Mouse (Mus musculus) cortical plate, adult 2 months (tissue): ENCODE results near the gene Tagap.
"Not testable (repeated sequence)": the region's sequence is repeated elsewhere in the genome, so short reads cannot be mapped to it uniquely, and the experiment has no call there.

Experiments
- CTCF ChIP-seq: fragments of 200-500 bp; IDR thresholded peaks from 2 replicates; pipeline ENCODE4 v1.5.1; 2011; ENCODE audit warnings: mild to moderate bottlenecking, control low read depth, low read length; ENCODE audit not compliant: insufficient read depth; ENCODE audit errors: extremely low read depth
- POLR2A ChIP-seq: fragments of 200-500 bp; IDR thresholded peaks from 2 replicates; pipeline ENCODE4 v1.6.1; 2011; ENCODE audit warnings: mild to moderate bottlenecking, low read length, control low read depth; ENCODE audit not compliant: insufficient read depth; ENCODE audit errors: extremely low read depth

GRCm38 (mm10) chr17:7951333-7951732 is 25.5 kb downstream of the Tagap start:
- not testable (repeated sequence) for TF ChIP-seq POLR2A, CTCF
